Mouse (Mus musculus) A20 (cell line): ENCODE measurements around the gene Tmem208.

Experiments
- DNase-seq: peaks from one replicate; pipeline ENCODE4 v3.0.0-alpha.2; 2011; ENCODE audit warnings: low read depth, low spot score

Gene Tmem208

DNA sequence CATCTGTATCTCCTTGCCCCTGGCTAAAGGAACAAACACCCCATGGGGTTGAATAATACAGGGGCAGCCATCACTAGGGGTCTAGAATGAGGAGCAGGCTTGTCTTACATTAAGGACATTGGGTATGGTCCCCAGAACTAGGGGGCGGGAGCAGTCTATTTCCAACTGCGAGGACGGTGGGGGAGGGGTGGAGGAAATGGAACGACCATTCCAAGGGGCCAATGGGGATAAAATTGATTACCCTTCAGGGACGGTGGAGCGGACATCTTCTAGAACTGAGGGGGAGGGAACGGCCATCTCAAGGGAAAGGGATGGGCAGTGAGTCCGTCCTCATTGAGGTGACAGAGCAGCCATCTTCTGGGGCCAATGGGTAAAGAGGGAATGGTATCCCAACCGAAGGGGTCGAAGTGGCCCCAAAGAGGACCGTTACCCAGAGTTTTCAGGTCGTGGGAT is 487 bp upstream of the Tmem208 start:
- no peak for DNase-seq

GRCm38 (mm10) chr8:105326968-105327367 is 814 bp downstream of the Tmem208 start:
- no peak for DNase-seq

- DNase-seq = no peak
These were observed 4.2 kb downstream of the Tmem208 start for GRCm38 (mm10) chr8:105330325-105330724.

- DNase-seq = no peak
These were observed 5.3 kb downstream of the Tmem208 start for GRCm38 (mm10) chr8:105331469-105331868.

- DNase-seq = no peak
These were observed 5.8 kb downstream of the Tmem208 start for GRCm38 (mm10) chr8:105331931-105332330.

GRCm38 (mm10) chr8:105332523-105332922 is 6.4 kb downstream of the Tmem208 start:
- no peak for DNase-seq

DNA sequence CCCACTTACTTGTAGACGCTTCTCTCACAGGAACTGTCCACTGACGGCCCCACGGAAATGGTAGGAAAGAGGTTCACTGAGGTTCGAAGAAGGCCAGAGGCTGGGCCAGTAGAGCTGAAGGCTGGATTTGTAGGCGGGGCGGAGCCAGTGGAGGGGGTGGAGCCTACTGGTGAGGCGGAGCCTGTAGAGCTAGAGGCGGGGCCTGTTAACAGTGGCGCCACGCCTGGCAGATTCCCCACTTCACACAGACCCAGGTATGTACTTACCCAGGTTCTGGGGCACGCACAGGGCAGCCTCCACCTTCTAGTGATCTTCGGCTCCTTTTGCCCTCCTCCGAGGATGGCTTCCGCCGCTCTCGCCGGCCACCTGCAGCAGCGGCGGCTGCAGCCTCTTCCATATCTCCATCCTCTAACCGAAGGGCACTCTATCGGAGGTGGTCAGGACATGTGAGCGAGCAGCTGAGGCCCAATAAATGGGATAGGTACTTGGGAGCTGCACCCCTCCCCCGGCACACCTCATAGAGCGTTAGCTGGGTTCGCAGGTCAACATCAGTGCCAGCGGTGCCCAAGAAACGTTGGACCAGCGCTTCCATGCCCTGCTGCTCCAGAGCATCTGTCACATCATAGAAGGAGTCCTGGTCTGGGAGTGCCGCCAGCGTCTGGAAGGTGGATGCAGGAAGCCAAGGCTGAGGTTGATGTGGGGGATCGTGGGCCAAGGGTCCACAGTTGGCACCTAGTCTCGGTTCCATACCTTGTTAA is 10.4 kb downstream of the Tmem208 start:
- DNase-seq = no peak

DNA sequence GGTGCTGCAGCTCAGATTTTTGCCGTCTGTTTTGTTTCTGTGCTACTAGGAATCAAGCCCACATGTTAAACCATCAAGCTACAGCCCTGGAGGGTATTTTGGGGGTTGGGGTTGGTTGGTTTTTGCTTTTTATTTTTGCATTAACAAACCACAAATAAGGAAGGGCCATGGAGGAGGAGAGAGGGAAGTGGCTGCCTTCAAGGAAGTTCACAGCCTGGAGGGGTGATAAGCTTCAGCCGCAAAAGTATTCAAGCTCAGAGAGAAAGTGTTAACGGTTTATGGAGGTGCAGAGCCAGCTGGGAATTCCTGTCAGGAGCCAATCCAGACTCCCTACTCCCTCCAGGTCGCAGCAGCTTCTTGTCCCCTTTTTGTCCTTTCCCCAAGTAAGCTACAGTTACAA is 12.8 kb downstream of the Tmem208 start:
- no peak for DNase-seq

DNA sequence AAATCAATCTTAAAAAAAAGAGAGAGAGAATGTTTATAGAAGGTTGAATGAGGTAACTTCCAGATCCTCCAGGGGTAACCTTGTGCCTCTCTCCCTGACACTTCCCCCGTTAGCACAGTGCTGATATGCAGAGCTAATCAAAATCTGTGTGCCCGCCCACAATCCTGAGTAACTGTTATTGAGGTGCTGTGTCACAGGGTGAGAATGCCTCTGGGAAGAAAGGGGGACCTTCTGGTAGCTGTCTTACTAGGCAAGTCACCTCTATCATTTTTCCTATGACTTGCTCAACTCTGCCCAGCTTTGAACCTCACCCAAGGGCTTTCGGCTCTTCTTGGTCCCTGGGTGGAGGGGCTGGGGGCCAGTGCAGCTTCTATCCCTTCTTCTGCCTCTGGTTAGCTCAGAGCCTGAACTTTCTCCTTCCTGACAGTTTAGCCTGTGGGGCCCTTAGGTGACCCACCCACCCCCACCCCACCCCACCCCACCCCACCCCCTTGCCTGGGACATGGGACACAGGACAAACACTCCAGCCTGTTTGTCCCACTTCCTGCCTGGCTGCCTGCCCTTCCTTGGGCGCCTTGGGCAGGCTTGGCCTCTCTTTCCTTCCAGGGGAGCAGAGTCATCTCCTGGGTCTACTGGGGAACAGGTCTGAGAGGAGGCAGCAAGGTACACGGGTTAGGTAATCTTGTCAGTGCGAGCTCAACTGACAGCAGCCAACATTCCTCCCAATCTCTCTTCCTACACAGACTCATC is 13.9 kb downstream of the Tmem208 start:
- no peak for DNase-seq

- DNase-seq = no peak
These were observed 15.2 kb downstream of the Tmem208 start for GRCm38 (mm10) chr8:105341399-105341798.

- no peak for DNase-seq
These were observed 16.6 kb downstream of the Tmem208 start for GRCm38 (mm10) chr8:105342768-105343167.

DNA sequence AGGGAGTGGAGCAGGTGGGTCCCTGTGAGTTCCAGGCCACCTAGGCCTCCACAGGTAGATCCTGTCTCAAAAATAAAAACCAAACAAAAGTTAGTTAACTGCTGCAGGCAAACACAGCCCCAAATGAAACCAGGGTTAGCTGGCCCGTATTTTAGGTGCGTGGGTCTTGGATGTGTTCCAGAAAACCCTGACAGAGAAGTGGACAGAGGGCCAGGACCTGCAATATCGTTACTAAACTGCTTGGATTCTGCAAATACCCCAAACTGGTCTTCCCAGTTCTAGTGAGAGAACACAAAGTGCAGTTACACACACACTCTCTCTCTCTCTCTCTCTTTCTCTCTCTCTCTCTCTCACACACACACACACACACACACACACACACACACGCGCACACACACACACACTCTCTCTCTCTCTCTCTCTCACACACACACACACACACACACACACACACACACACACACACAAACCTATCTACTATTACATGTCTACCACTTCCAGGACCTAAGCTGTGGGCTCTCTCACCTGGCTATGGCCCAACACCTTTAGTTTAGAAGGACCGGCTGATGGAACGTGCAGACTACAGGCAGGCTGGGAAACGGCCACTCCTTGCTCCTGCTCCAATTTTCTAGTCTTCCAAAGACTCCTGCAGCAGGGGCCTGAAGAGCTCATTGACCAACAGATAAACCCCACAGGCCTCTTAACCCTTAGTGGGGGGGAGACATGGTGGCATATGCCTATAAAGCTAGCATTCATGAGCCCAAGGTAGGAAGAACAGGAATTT is 17.8 kb downstream of the Tmem208 start:
- DNase-seq = no peak

GRCm38 (mm10) chr8:105345061-105345975 is 19.2 kb downstream of the Tmem208 start:
- no peak for DNase-seq

DNA sequence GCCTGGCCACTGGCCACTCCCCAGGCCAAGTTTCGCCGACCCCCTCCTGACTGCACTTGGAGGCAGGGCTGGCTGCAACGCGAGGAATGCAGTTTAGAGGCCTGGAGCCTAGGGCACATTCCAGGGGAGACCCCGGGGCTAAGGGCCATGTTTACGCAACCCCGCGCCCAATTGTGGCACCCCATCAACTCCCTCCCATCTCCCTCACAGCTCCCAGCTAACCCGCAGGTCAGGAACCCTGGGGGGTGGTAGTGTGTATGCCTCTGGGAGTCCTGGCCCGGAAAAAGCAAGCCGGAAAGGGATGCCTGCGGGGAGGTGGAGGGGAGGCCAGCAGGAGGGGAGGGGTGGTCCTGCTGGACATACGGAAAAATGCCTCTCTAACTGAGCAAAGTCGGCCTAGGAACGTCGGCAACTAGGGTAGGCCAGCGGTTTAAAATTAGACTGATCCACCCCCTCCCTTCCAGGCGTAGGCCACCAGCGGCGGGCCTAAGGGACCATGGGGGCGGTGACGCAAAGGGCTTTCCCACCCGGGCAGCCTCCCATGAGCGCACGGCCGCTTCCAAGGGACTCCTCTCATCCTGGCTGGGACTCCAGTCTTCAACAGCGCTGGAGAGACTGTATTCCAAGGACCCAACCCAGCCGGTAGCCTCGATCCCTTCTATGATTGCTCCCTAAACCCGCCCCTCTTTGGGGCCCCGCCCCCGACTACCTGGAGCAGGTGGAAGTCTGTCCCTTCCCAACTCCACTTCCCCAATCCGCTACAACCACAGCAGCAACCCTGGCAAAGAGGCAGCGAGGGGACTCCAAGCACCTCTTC is 20.7 kb downstream of the Tmem208 start:
- no peak for DNase-seq

- DNase-seq = peak; percentile 98
These were observed 21.5 kb downstream of the Tmem208 start, which contains the start of gene Fhod1 for GRCm38 (mm10) chr8:105347428-105348221. Gene Fhod1, minus strand, starts transcription at chr8:105347953.

- peak; percentile 92 for DNase-seq
These were observed 22.4 kb downstream of the Tmem208 start, which contains the start of gene Slc9a5 for GRCm38 (mm10) chr8:105348450-105349095. Gene Slc9a5, plus strand, starts transcription at chr8:105348843.

GRCm38 (mm10) chr8:105349096-105349771 is 23.1 kb downstream of the Tmem208 start:
- DNase-seq = no peak

GRCm38 (mm10) chr8:105350186-105350585 is 24.0 kb downstream of the Tmem208 start:
- no peak for DNase-seq
